Mouse (Mus musculus) spleen, embryonic (tissue): ENCODE results near the gene Sept12.

Experiments used
- CTCF ChIA-PET: fragments of 350-600 bp; sonication (Branson Sonifier 250); formaldehyde crosslinking; loops from one replicate; lab custom pipeline; 2022; lab: Charles Lee

Gene Sept12

GRCm38 (mm10) chr16:4976180-4976579 is 21.5 kb downstream of the Sept12 start:
- CTCF ChIA-PET = no interaction called here

DNA sequence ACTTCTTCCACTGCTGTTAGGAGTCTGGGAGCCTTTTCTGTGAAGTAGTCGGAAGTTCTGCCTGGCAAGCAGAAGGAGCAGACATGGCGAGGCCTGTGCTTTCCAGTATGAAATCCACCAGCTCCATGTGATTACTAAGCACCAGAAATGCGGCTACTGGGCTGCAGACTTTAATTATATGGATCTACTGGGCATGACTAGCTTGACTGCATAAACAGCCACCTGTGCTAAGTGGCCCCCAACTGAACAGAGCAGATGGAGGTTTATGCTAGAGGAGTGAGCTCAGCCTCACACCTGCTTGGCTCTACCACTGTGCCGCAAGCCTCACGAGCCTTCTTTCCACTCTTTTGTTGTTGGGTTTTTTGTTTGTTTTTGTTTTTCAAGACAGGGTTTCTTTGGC is 23.1 kb downstream of the Sept12 start:
- CTCF ChIA-PET = no interaction called here

DNA sequence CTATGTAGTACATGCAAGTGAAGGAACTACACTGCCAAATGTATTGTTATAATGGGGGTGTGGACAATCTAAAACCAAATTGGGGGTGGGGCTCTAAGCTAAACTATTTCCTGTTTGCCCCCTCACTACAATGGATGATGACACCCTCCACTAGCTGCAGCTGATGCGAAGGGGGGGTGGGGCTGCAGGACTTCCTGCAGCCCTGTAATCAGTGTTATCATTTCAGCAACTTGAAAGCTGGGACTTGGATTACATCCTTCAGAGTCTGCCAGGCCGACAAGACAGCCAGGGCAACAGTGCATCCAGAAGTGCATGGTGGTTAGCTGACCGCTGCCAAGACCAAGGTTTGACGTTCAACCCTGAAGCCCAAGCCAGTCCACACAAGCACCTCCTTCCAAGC is 26.0 kb downstream of the Sept12 start:
- CTCF ChIA-PET = no interaction called here

- CTCF ChIA-PET = no interaction called here
Observed at GRCm38 (mm10) chr16:4969055-4969843, 28.4 kb downstream of the Sept12 start.

- CTCF ChIA-PET = no interaction called here
Observed at GRCm38 (mm10) chr16:4968426-4968825, 29.2 kb downstream of the Sept12 start.

DNA sequence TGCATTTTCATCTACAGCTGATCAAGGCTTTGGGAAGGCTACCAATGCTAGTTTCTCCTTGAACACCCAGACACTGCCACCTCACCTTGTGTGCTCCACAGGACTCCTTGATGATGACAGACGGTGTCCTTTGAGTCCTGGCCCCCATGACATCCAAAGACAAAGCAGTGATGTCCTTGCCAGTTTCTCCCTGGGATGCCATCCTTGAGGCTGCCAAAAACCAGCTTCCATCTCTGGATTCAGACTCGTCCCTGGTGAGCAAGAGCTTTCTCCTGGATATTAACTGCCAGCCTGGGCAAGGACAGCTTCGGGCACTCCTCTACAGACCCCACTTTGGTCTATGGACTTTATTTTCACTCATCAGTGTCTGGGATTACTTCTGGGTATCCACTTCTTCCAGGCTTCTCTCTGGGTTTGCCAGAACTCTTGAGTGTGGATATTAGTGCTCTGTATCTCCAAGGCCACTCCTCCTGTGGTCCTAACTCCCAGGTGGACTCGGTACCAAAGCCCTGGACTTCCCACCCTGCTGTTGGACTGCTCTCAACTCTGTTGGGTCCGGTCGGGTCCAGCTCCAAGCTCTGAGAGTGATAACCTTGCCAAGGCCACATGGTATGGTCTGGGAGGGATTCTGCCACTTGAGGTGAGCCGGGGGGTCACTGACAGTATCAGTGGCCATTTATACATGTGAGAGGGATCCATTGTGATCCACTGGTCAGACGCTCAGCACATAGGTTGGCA is 32.1 kb downstream of the Sept12 start:
- CTCF ChIA-PET = no interaction called here

DNA sequence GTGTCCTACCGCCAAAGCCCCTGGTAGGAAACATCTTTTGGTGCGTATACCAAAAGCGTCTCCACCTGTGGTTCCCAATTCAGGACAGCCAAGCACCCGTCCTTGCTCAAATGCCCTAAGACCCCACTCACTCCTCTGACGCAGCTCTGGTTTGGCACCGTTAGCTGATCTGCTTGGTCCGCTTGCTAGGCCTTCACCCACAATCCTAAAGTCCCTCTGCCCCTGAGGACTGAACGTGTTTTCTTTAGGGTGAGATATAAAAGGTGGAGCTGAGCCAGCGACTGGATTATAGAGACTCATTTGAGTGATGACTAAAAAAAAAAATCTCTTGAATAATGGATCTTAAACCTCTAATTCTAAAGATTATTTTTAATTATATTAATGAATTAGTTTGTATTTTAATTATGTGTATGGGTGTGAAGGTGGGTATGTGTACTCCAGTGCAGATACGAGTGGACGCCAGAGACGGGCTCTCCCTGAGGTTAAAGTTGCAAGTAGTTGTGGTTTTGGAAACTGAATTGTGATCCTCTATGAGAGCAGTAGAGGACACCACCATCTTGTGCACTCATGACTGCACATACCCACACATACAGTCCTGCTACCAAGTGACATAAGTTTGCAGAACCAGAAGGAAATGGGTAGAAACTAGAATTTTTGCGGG is 32.8 kb downstream of the Sept12 start:
- CTCF ChIA-PET = no interaction called here

- CTCF ChIA-PET = no interaction called here
Observed at GRCm38 (mm10) chr16:4963797-4964709, 33.6 kb downstream of the Sept12 start, which contains the start of gene Anks3. Gene Anks3, minus strand, starts transcription at chr16:4964205.

DNA sequence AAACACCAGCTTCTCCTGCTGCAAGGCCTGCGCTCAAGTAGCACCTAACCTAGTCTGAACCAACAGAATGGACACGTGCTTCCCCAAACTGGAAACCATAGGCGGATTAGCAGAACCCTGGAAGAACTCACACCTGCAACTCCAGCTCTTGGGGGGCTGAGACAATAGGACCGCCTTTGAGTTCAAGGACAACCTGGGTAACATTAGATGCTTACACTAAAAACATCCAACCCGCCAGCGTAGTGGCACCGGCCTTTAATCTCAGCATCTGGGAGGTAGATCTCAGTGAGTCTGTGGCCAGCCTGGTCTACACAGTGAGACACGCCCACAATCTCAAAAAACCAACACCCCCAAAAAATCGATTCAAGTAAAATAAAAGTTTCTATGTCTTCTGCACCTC is 34.3 kb downstream of the Sept12 start:
- CTCF ChIA-PET = no interaction called here

- CTCF ChIA-PET = no interaction called here
Observed at GRCm38 (mm10) chr16:4960260-4960659, 37.4 kb downstream of the Sept12 start.

GRCm38 (mm10) chr16:4957446-4957845 is 40.2 kb downstream of the Sept12 start:
- CTCF ChIA-PET = no interaction called here

- CTCF ChIA-PET = no interaction called here
Observed at GRCm38 (mm10) chr16:4956609-4957008, 41.0 kb downstream of the Sept12 start.

- CTCF ChIA-PET = no interaction called here
Observed at GRCm38 (mm10) chr16:4947378-4947777, 50.3 kb downstream of the Sept12 start.

- CTCF ChIA-PET = no interaction called here
Observed at GRCm38 (mm10) chr16:4946155-4946554, 51.5 kb downstream of the Sept12 start.

DNA sequence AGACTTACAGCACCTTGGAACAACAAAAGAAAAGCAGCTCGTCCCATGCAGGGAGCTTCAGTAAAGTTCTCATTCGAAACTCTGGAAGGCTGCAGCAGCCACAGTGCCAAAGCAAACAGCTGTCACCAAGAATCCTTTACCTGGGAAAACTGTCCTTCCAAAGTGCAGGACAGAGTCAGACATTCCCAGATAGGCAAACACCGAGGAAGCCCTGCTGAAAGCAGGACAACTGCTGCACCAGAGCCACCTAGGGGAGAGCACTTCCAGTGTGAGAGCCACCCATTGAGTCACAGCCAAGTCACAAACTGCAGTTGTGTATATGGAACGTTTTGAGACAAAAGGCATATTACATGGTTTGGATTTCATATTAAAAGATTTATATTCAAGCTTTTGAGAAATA is 52.2 kb downstream of the Sept12 start:
- CTCF ChIA-PET = no interaction called here

DNA sequence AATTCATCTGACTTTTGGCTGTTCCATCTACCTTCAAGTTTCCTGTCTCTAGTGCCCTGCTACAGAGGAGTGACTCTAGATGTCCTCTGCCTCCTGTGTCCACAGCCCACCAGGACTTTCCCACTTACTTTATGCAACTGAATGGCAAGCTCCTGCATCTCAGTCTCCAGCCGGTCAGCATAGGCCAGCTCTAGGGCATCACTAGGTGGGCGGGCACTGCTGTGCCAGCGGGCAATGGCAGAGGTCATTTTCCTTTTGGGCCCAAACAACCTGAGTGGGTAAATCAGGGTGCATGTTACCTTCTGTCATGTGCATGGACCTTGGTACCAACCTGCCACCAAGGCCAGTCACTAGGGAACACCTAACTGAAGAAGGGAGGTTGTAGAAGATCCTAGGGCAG is 54.2 kb downstream of the Sept12 start:
- CTCF ChIA-PET = interaction anchor here (0.6 kb wide), 1 partner anchor 95 kb away, joined by 3 read pairs; no protein-coding TSS in a partner anchor

- CTCF ChIA-PET = interaction anchor here (0.6 kb wide), 1 partner anchor 94 kb away, joined by 3 read pairs; no protein-coding TSS in a partner anchor
Observed at GRCm38 (mm10) chr16:4942868-4943267, 54.8 kb downstream of the Sept12 start.

DNA sequence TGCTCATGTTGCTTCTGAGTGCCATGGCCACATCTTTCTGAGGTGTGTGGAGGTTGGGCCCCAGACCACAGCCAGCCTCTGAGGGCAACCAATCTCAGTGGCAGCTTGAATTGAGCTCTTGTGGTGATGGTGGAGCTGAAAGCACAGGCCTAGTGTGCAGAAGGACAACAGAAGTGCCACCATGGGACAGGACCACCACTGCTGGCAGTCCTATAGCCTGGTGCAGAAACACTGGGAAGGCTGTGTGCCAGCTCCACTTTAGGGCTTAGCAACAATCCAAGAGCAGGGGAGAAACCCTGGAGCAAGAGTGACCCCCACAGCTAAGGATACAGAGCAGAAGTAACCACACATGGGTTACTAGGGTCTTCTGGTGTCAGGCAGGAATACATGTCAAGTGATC is 56.6 kb downstream of the Sept12 start:
- CTCF ChIA-PET = interaction anchor here (0.5 kb wide), 1 partner anchor 361 kb away, joined by 4 read pairs; no protein-coding TSS in a partner anchor

DNA sequence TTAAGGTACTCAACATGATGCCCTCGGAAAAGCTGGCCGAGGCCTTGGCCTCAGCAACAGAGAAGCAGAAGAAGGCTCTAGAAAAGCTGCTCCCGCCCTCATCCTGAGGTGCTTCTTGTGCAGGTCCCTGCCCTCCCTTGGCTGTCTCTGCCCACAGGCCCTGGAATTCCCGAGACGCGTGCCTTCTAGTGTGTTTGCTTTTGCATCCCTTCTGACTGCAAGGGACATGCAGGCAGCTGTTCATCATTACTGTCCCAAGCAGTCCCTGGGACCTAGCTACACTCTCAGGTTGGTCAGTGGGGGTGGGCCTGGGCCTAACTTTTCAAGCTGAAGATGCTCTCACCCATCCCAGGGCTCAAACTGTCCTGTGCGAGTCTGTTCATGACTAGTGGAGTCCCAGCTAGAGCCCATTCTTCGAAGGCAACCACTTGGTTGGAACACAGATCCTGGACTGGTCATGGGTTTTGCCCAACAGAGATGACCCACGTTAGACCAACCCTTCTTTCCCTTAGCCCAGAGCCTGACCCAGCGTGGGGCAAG is 57.3 kb downstream of the Sept12 start:
- CTCF ChIA-PET = no interaction called here

- CTCF ChIA-PET = interaction anchor here (0.9 kb wide), 1 partner anchor 23 kb away, joined by 4 read pairs; no protein-coding TSS in a partner anchor
Observed at GRCm38 (mm10) chr16:4939412-4939811, 58.2 kb downstream of the Sept12 start.

DNA sequence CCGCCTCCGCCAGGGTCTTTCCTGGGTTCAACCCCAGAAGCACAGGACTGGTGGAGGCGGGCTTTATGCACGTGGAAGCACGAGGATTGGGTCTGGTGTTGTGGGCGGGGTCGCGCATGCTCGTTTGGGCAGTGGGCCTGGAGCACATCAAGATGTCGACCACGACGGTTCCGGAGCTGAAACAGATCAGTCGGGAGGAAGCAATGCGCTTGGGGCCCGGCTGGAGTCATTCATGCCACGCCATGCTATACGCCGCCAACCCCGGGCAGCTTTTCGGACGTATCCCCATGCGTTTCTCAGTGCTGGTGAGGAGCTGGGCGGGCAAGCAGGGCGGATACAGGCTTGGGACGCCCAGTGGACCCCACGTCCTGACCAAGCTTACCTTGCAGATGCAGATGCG is 58.7 kb downstream of the Sept12 start:
- CTCF ChIA-PET = interaction anchor here (0.9 kb wide), 1 partner anchor 23 kb away, joined by 4 read pairs; no protein-coding TSS in a partner anchor
